Mouse (Mus musculus) heart, embryonic 12.5 days (tissue): ENCODE measurements at regions not wholly inside any gene's neighbourhood (a gene's known extent, or its start where the extent isn't known, plus 50 kb on each side); places are given as distances from the start of the nearest gene placed in this dataset.

Experiments used
- ATAC-seq: fragments of 200-750 bp; cut with Nextera tagmentation; 2 replicates; pipeline ENCODE4 v1.8.0; 2017; ENCODE audit warnings: moderate TSS enrichment, moderate library complexity; ENCODE audit not compliant: insufficient number of reproducible peaks, low FRiP score
- H3K27ac ChIP-seq: fragments of 300-500 bp; sonication (generic); 2 replicates; pipeline ENCODE4 v1.5.1; 2016; ENCODE audit warnings: mild to moderate bottlenecking, moderate library complexity; ENCODE audit not compliant: poor library complexity, severe bottlenecking
- H3K27me3 ChIP-seq: fragments of 300-500 bp; sonication (generic); replicated peaks from 2 replicates; pipeline ENCODE4 v1.6.1; 2016; ENCODE audit warnings: mild to moderate bottlenecking, moderate library complexity
- H3K36me3 ChIP-seq: fragments of 300-500 bp; sonication (generic); 2 replicates; pipeline ENCODE4 v1.6.1; 2016; ENCODE audit warnings: mild to moderate bottlenecking, moderate library complexity
- H3K4me1 ChIP-seq: fragments of 300-500 bp; sonication (generic); replicated peaks from 2 replicates; pipeline ENCODE4 v1.6.1; 2016; ENCODE audit warnings: mild to moderate bottlenecking
- H3K4me2 ChIP-seq: fragments of 300-500 bp; sonication (generic); 2 replicates; pipeline ENCODE4 v1.6.1; 2016; ENCODE audit warnings: mild to moderate bottlenecking, moderate library complexity
- H3K4me3 ChIP-seq: fragments of 300-500 bp; sonication (generic); 2 replicates; pipeline ENCODE4 v1.5.1; 2016; ENCODE audit warnings: mild to moderate bottlenecking
- H3K9ac ChIP-seq: fragments of 300-500 bp; sonication (generic); 2 replicates; pipeline ENCODE4 v1.6.1; 2016; ENCODE audit warnings: mild to moderate bottlenecking, moderate library complexity
- H3K9me3 ChIP-seq: fragments of 300-500 bp; sonication (generic); replicated peaks from 2 replicates; pipeline ENCODE4 v1.6.1; 2016; ENCODE audit warnings: mild to moderate bottlenecking, moderate library complexity
- WGBS: fragments of 180-500 bp; shearing (Covaris S2); methylation state at CpG from one replicate; pipeline ENCODE4 v1.1.7; 2016; 5-methylcytosine and 5-hydroxymethylcytosine counted together

- no peak overlapping the region for H3K4me2 ChIP-seq
These were observed 446.0 kb upstream of the Intu start for GRCm38 (mm10) chr3:40085116-40085515.

GRCm38 (mm10) chr3:40091773-40092343 is 439.2 kb upstream of the Intu start:
- Histone ChIP-seq H3K36me3 (no peaks in the 10 kb centered on the region), H3K4me3 (no peak overlapping the region), H3K27ac (no peak overlapping the region), H3K4me1 (no peaks in the 10 kb centered on the region), H3K4me2 (no peak overlapping the region), H3K9ac (no peak overlapping the region), H3K9me3 (no peaks in the 10 kb centered on the region), H3K27me3 (no peaks in the 10 kb centered on the region)
- no peak for ATAC-seq
- WGBS, result 81% methylated on average over 13 of the region's 13 CpGs

More at GRCm38 (mm10) chr3:40085116-40085515, 446.0 kb upstream of the Intu start:
- WGBS, result 74% methylated on average over 2 of the region's 2 CpGs
- H3K27me3 ChIP-seq, result no peaks in the 10 kb centered on the region
- no peak overlapping the region for H3K27ac ChIP-seq
- H3K36me3 ChIP-seq, result no peaks in the 10 kb centered on the region
- no peaks in the 10 kb centered on the region for H3K4me1 ChIP-seq
- no peak overlapping the region for H3K4me3 ChIP-seq
- ATAC-seq, result no peak
- no peak overlapping the region for H3K9ac ChIP-seq
- no peaks in the 10 kb centered on the region for H3K9me3 ChIP-seq

GRCm38 (mm10) chr3:40092765-40093368 is 438.2 kb upstream of the Intu start:
- Histone ChIP-seq H3K4me3 (no peak overlapping the region), H3K9me3 (no peaks in the 10 kb centered on the region), H3K9ac (no peak overlapping the region), H3K27ac (no peak overlapping the region), H3K4me2 (no peak overlapping the region), H3K27me3 (no peaks in the 10 kb centered on the region), H3K36me3 (no peaks in the 10 kb centered on the region), H3K4me1 (no peaks in the 10 kb centered on the region)
- 77% methylated on average over 8 of the region's 8 CpGs for WGBS
- no peak for ATAC-seq

GRCm38 (mm10) chr3:40094040-40094439 is 437.0 kb upstream of the Intu start:
- no peak overlapping the region for H3K27ac ChIP-seq
- no peak for ATAC-seq
- no peaks in the 10 kb centered on the region for H3K27me3 ChIP-seq
- H3K4me2 ChIP-seq, result no peak overlapping the region
- H3K36me3 ChIP-seq, result no peaks in the 10 kb centered on the region
- no peak overlapping the region for H3K4me3 ChIP-seq
- no peaks in the 10 kb centered on the region; the same call in 1 of the 2 replicates for H3K9me3 ChIP-seq
- H3K4me1 ChIP-seq, result no peaks in the 10 kb centered on the region
- 81% methylated on average over 6 of the region's 6 CpGs for WGBS
- H3K9ac ChIP-seq, result no peak overlapping the region

GRCm38 (mm10) chr3:40094701-40095100 is 436.4 kb upstream of the Intu start:
- no peaks in the 10 kb centered on the region for H3K4me1 ChIP-seq
- H3K4me2 ChIP-seq, result no peak overlapping the region
- H3K4me3 ChIP-seq, result no peak overlapping the region
- ATAC-seq, result no peak
- no peaks in the 10 kb centered on the region for H3K36me3 ChIP-seq
- no peaks in the 10 kb centered on the region for H3K27me3 ChIP-seq
- no peak overlapping the region for H3K9ac ChIP-seq
- H3K27ac ChIP-seq, result no peak overlapping the region
- H3K9me3 ChIP-seq, result no peaks in the 10 kb centered on the region; the same call in 1 of the 2 replicates

- no peak for ATAC-seq
- H3K9ac ChIP-seq, result no peak overlapping the region
- WGBS, result 72% methylated on average over 4 of the region's 4 CpGs
- H3K4me3 ChIP-seq, result no peak overlapping the region
- no peaks in the 10 kb centered on the region; the same call in 1 of the 2 replicates for H3K9me3 ChIP-seq
- no peaks in the 10 kb centered on the region for H3K4me1 ChIP-seq
- H3K27me3 ChIP-seq, result no peaks in the 10 kb centered on the region
- no peak overlapping the region for H3K4me2 ChIP-seq
- H3K36me3 ChIP-seq, result no peaks in the 10 kb centered on the region
- no peak overlapping the region for H3K27ac ChIP-seq
These were observed 428.4 kb upstream of the Intu start for GRCm38 (mm10) chr3:40102698-40103097.

GRCm38 (mm10) chr3:40114811-40115210 is 416.3 kb upstream of the Intu start:
- no peaks in the 10 kb centered on the region for H3K36me3 ChIP-seq
- H3K4me2 ChIP-seq, result no peak overlapping the region
- no peaks in the 10 kb centered on the region for H3K27me3 ChIP-seq
- peaks cover 8% of the 10 kb centered on the region for H3K4me1 ChIP-seq
- no peaks in the 10 kb centered on the region for H3K9me3 ChIP-seq
- H3K9ac ChIP-seq, result no peak overlapping the region
- H3K27ac ChIP-seq, result no peak overlapping the region
- ATAC-seq, result no peak
- 21% methylated on average over 4 of the region's 4 CpGs for WGBS
- no peak overlapping the region for H3K4me3 ChIP-seq

GRCm38 (mm10) chr3:40118551-40118950 is 412.5 kb upstream of the Intu start:
- WGBS, result 79% methylated on average over 3 of the region's 3 CpGs
- no peaks in the 10 kb centered on the region for H3K36me3 ChIP-seq
- H3K9me3 ChIP-seq, result no peaks in the 10 kb centered on the region
- no peak overlapping the region for H3K27ac ChIP-seq
- 0 out of 2 replicates have a peak, but pooled peaks cover 3% of the 10 kb centered on the region for H3K27me3 ChIP-seq
- no peak overlapping the region for H3K4me3 ChIP-seq
- peaks cover 10% of the 10 kb centered on the region for H3K4me1 ChIP-seq
- no peak overlapping the region for H3K4me2 ChIP-seq
- no peak overlapping the region for H3K9ac ChIP-seq
- ATAC-seq, result no peak

GRCm38 (mm10) chr3:40119462-40119861 is 411.6 kb upstream of the Intu start:
- Histone ChIP-seq H3K4me2 (no peak overlapping the region), H3K4me3 (no peak overlapping the region), H3K36me3 (no peaks in the 10 kb centered on the region), H3K9ac (no peak overlapping the region), H3K27ac (no peak overlapping the region), H3K27me3 (0 out of 2 replicates have a peak, but pooled peaks cover 3% of the 10 kb centered on the region), H3K4me1 (peaks cover 10% of the 10 kb centered on the region), H3K9me3 (no peaks in the 10 kb centered on the region)
- 23% methylated on average over 1 of the region's 1 CpGs for WGBS
- no peak for ATAC-seq

GRCm38 (mm10) chr3:40120298-40120875 is 410.7 kb upstream of the Intu start:
- peaks cover 7% of the 10 kb centered on the region; the same call in 1 of the 2 replicates for H3K4me1 ChIP-seq
- no peak overlapping the region for H3K9ac ChIP-seq
- no peak overlapping the region for H3K4me2 ChIP-seq
- no peak overlapping the region for H3K27ac ChIP-seq
- H3K9me3 ChIP-seq, result no peaks in the 10 kb centered on the region
- WGBS, result 35% methylated on average over 4 of the region's 4 CpGs
- H3K27me3 ChIP-seq, result 0 out of 2 replicates have a peak, but pooled peaks cover 3% of the 10 kb centered on the region
- no peaks in the 10 kb centered on the region for H3K36me3 ChIP-seq
- no peak overlapping the region for H3K4me3 ChIP-seq
- ATAC-seq, result no peak

- Histone ChIP-seq H3K9ac (no peak overlapping the region), H3K27ac (no peak overlapping the region), H3K36me3 (no peaks in the 10 kb centered on the region), H3K4me1 (peaks cover 7% of the 10 kb centered on the region; the same call in 1 of the 2 replicates), H3K4me2 (no peak overlapping the region), H3K27me3 (0 out of 2 replicates have a peak, but pooled peaks cover 3% of the 10 kb centered on the region), H3K4me3 (no peak overlapping the region), H3K9me3 (no peaks in the 10 kb centered on the region)
- ATAC-seq, result no peak
- 86% methylated on average over 9 of the region's 9 CpGs for WGBS
These were observed 407.4 kb upstream of the Intu start for GRCm38 (mm10) chr3:40123558-40124236.
